Mouse (Mus musculus): ENCODE measurements around the gene Grsf1. TPM values are rescaled to one million over a fixed set of nuclear protein-coding genes. Genes with fewer than 3 reads are reported as not detected.

Grsf1 gene
- polyA plus RNA-seq, 1 experiment, result 22.7 TPM

- no peak overlapping the region for H3K27ac ChIP-seq (ENCODE audit: control insufficient read depth, insufficient read depth, low read depth, low read length, poor library complexity)
- TF ChIP-seq POLR2A (IDR thresholded peaks at IDR 0.05; ENCODE audit: borderline replicate concordance, control insufficient read depth, low read depth, low read length), result no peak
- no peak for TF ChIP-seq CTCF (IDR thresholded peaks at IDR 0.05; ENCODE audit: control insufficient read depth, insufficient read depth, low read length)
- WGBS, result 88% methylated on average over 9 of the region's 9 CpGs
Measured at GRCm38 (mm10) chr5:88632463-88632862, 43.5 kb downstream of the Grsf1 start.

GRCm38 (mm10) chr5:88631545-88631944, 44.4 kb downstream of the Grsf1 start:
- 78% methylated on average over 5 of the region's 5 CpGs for WGBS
- Histone ChIP-seq H3K4me3 (replicated peaks; ENCODE audit: control insufficient read depth, low read depth, low read length) (no peak overlapping the region), H3K4me1 (ENCODE audit: control insufficient read depth, insufficient read depth, low read length) (peaks cover 1% of the 10 kb centered on the region), H3K27ac (ENCODE audit: control insufficient read depth, insufficient read depth, low read depth, low read length, poor library complexity) (no peak overlapping the region)
- TF ChIP-seq POLR2A (IDR thresholded peaks at IDR 0.05; ENCODE audit: borderline replicate concordance, control insufficient read depth, low read depth, low read length) (no peak), CTCF (IDR thresholded peaks at IDR 0.05; ENCODE audit: control insufficient read depth, insufficient read depth, low read length) (no peak)

More at GRCm38 (mm10) chr5:88632463-88632862, 43.5 kb downstream of the Grsf1 start:
- H3K4me1 ChIP-seq (ENCODE audit: control insufficient read depth, insufficient read depth, low read length), result peaks cover 1% of the 10 kb centered on the region; the same call in 1 of the 2 replicates
- H3K4me3 ChIP-seq (replicated peaks; ENCODE audit: control insufficient read depth, low read depth, low read length), result no peak overlapping the region

GRCm38 (mm10) chr5:88630883-88631282, 45.1 kb downstream of the Grsf1 start:
- Histone ChIP-seq H3K4me1 (ENCODE audit: control insufficient read depth, insufficient read depth, low read length) (peaks cover 1% of the 10 kb centered on the region), H3K4me3 (replicated peaks; ENCODE audit: control insufficient read depth, low read depth, low read length) (no peak overlapping the region), H3K27ac (ENCODE audit: control insufficient read depth, insufficient read depth, low read depth, low read length, poor library complexity) (no peak overlapping the region)
- WGBS, result 10% methylated on average over 3 of the region's 3 CpGs
- no peak for TF ChIP-seq CTCF (IDR thresholded peaks at IDR 0.05; ENCODE audit: control insufficient read depth, insufficient read depth, low read length)
- TF ChIP-seq POLR2A (IDR thresholded peaks at IDR 0.05; ENCODE audit: borderline replicate concordance, control insufficient read depth, low read depth, low read length), result no peak

GRCm38 (mm10) chr5:88629987-88630386, 46.0 kb downstream of the Grsf1 start:
- Histone ChIP-seq H3K4me3 (replicated peaks; ENCODE audit: control insufficient read depth, low read depth, low read length) (no peak overlapping the region), H3K27ac (ENCODE audit: control insufficient read depth, insufficient read depth, low read depth, low read length, poor library complexity) (no peak overlapping the region), H3K4me1 (ENCODE audit: control insufficient read depth, insufficient read depth, low read length) (peaks cover 1% of the 10 kb centered on the region)
- 88% methylated on average over 8 of the region's 8 CpGs for WGBS
- TF ChIP-seq CTCF (IDR thresholded peaks at IDR 0.05; ENCODE audit: control insufficient read depth, insufficient read depth, low read length) (no peak), POLR2A (IDR thresholded peaks at IDR 0.05; ENCODE audit: borderline replicate concordance, control insufficient read depth, low read depth, low read length) (no peak)

GRCm38 (mm10) chr5:88629125-88629524, 46.8 kb downstream of the Grsf1 start:
- WGBS, result 95% methylated on average over 11 of the region's 11 CpGs
- peaks cover 1% of the 10 kb centered on the region for H3K4me1 ChIP-seq (ENCODE audit: control insufficient read depth, insufficient read depth, low read length)
- H3K4me3 ChIP-seq (replicated peaks; ENCODE audit: control insufficient read depth, low read depth, low read length), result no peak overlapping the region
- no peak overlapping the region for H3K27ac ChIP-seq (ENCODE audit: control insufficient read depth, insufficient read depth, low read depth, low read length, poor library complexity)
- no peak for TF ChIP-seq CTCF (IDR thresholded peaks at IDR 0.05; ENCODE audit: control insufficient read depth, insufficient read depth, low read length)
- TF ChIP-seq POLR2A (IDR thresholded peaks at IDR 0.05; ENCODE audit: borderline replicate concordance, control insufficient read depth, low read depth, low read length), result no peak

GRCm38 (mm10) chr5:88627545-88627944, 48.4 kb downstream of the Grsf1 start:
- Histone ChIP-seq H3K4me3 (replicated peaks; ENCODE audit: control insufficient read depth, low read depth, low read length) (no peak overlapping the region), H3K27ac (ENCODE audit: control insufficient read depth, insufficient read depth, low read depth, low read length, poor library complexity) (no peak overlapping the region), H3K4me1 (ENCODE audit: control insufficient read depth, insufficient read depth, low read length) (peaks cover 1% of the 10 kb centered on the region)
- TF ChIP-seq CTCF (IDR thresholded peaks at IDR 0.05; ENCODE audit: control insufficient read depth, insufficient read depth, low read length) (no peak), POLR2A (IDR thresholded peaks at IDR 0.05; ENCODE audit: borderline replicate concordance, control insufficient read depth, low read depth, low read length) (no peak)
- 66% methylated on average over 4 of the region's 4 CpGs for WGBS

- H3K4me3 ChIP-seq (replicated peaks; ENCODE audit: control insufficient read depth, low read depth, low read length), result no peak overlapping the region
- no peaks in the 10 kb centered on the region for H3K4me1 ChIP-seq (ENCODE audit: control insufficient read depth, insufficient read depth, low read length)
- 83% methylated on average over 4 of the region's 4 CpGs for WGBS
- TF ChIP-seq POLR2A (IDR thresholded peaks at IDR 0.05; ENCODE audit: borderline replicate concordance, control insufficient read depth, low read depth, low read length) (no peak), CTCF (IDR thresholded peaks at IDR 0.05; ENCODE audit: control insufficient read depth, insufficient read depth, low read length) (no peak)
- no peak overlapping the region for H3K27ac ChIP-seq (ENCODE audit: control insufficient read depth, insufficient read depth, low read depth, low read length, poor library complexity)
Measured at GRCm38 (mm10) chr5:88616988-88617387, 59.0 kb downstream of the Grsf1 start.

GRCm38 (mm10) chr5:88614129-88614528, 61.8 kb downstream of the Grsf1 start:
- no peak overlapping the region for H3K27ac ChIP-seq (ENCODE audit: control insufficient read depth, insufficient read depth, low read depth, low read length, poor library complexity)
- no peaks in the 10 kb centered on the region for H3K4me1 ChIP-seq (ENCODE audit: control insufficient read depth, insufficient read depth, low read length)
- no peak for TF ChIP-seq CTCF (IDR thresholded peaks at IDR 0.05; ENCODE audit: control insufficient read depth, insufficient read depth, low read length)
- TF ChIP-seq POLR2A (IDR thresholded peaks at IDR 0.05; ENCODE audit: borderline replicate concordance, control insufficient read depth, low read depth, low read length), result no peak
- WGBS, result 83% methylated on average over 1 of the region's 1 CpGs
- H3K4me3 ChIP-seq (replicated peaks; ENCODE audit: control insufficient read depth, low read depth, low read length), result no peak overlapping the region

Other genes starting within 250 kb of the Grsf1 start
- gene Ambn, start 220.2 kb downstream of the Grsf1 start, polyA plus RNA-seq (2011; ENCODE audit: insufficient read depth, insufficient read length, low replicate concordance, missing spikeins), result not detected in 2 replicates
- gene Enam, start 188.2 kb downstream of the Grsf1 start, polyA plus RNA-seq (2011; ENCODE audit: insufficient read depth, insufficient read length, low replicate concordance, missing spikeins), result not detected in 2 replicates
- 2.6 and 6.3 TPM in 2 replicates for gene Jchain, start 148.3 kb downstream of the Grsf1 start, polyA plus RNA-seq (2011; ENCODE audit: insufficient read depth, insufficient read length, low replicate concordance, missing spikeins)
- 35.7 and 67.6 TPM in 2 replicates for gene Utp3, start 121.7 kb downstream of the Grsf1 start, polyA plus RNA-seq (2011; ENCODE audit: insufficient read depth, insufficient read length, low replicate concordance, missing spikeins)
- 4.8 and 6.1 TPM in 2 replicates for gene Rufy3, start 111.1 kb downstream of the Grsf1 start, polyA plus RNA-seq (2011; ENCODE audit: insufficient read depth, insufficient read length, low replicate concordance, missing spikeins)
- gene Mob1b, start 44.7 kb upstream of the Grsf1 start, polyA plus RNA-seq (2011; ENCODE audit: insufficient read depth, insufficient read length, low replicate concordance, missing spikeins), result 9.2 and 13.1 TPM in 2 replicates
- 25.0 and 49.8 TPM in 2 replicates for gene Dck, start 88.8 kb upstream of the Grsf1 start, polyA plus RNA-seq (2011; ENCODE audit: insufficient read depth, insufficient read length, low replicate concordance, missing spikeins)
- 0.70 TPM in 1 of 2 replicates, not detected in the other for gene Slc4a4, start 210.6 kb upstream of the Grsf1 start, polyA plus RNA-seq (2011; ENCODE audit: insufficient read depth, insufficient read length, low replicate concordance, missing spikeins)